Mouse (Mus musculus): Measurements from ENCODE around the gene Wfdc6b.

DNA sequence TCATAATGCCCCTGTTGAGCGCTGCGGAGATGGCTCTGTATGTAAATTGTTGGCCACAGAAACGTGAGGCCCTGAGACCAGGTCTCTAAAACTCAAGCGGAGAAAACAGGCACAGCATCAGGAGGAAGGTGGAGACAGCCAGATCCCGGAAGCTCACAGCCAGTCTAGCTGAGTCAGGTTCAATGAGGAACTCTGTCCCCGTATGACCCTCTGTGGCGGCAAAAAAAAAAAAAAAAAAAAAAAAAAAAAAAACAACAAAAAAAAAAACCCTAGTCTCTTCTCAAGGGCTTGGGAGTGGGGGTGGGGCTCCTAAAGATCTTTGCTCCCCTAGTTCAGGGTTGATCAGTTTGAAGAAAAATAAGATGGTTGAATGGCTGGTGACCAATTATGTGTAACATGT lies 27.8 kb downstream of the Wfdc6b start:
- TF ChIP-seq EP300 (IDR thresholded peaks at IDR 0.05; ENCODE audit: low read depth) = no peak
- no peak for TF ChIP-seq CTCF (IDR thresholded peaks at IDR 0.05; ENCODE audit: low read depth)

Data from liver, embryonic 14.5 days (tissue).